Mouse (Mus musculus) 3134 (cell line): ENCODE results near the gene Dhrs9.
"Not testable (repeated sequence)": the region's sequence is repeated elsewhere in the genome, so short reads cannot be mapped to it uniquely, and the experiment has no call there.

Experiments
- DNase-seq: peaks from one replicate; pipeline ENCODE4 v3.0.0-alpha.2; 2011; ENCODE audit warnings: low spot score; ENCODE audit not compliant: insufficient read length; ENCODE audit errors: extremely low read depth

The Dhrs9 gene

GRCm38 (mm10) chr2:69380281-69380680, at the start of gene Dhrs9:
Gene Dhrs9, plus strand, starts transcription at chr2:69380445.
- peak; percentile 85 for DNase-seq

GRCm38 (mm10) chr2:69331523-69331922, 48.7 kb upstream of the Dhrs9 start:
- not testable (repeated sequence) for DNase-seq

GRCm38 (mm10) chr2:69341506-69341905, 38.7 kb upstream of the Dhrs9 start:
- DNase-seq: no peak

- DNase-seq: no peak
Measured at GRCm38 (mm10) chr2:69342496-69343221, 37.6 kb upstream of the Dhrs9 start, which contains the start of gene Abcb11. Gene Abcb11, minus strand, starts transcription at chr2:69342616.

GRCm38 (mm10) chr2:69355402-69355801, 24.8 kb upstream of the Dhrs9 start:
- not testable (repeated sequence) for DNase-seq

GRCm38 (mm10) chr2:69364831-69365230, 15.4 kb upstream of the Dhrs9 start:
- DNase-seq: no peak

- no peak for DNase-seq
Measured at GRCm38 (mm10) chr2:69365275-69365674, 15.0 kb upstream of the Dhrs9 start.

- DNase-seq: peak; percentile 29
Measured at GRCm38 (mm10) chr2:69376780-69377179, 3.5 kb upstream of the Dhrs9 start.

GRCm38 (mm10) chr2:69379801-69380200, 444 bp upstream of the Dhrs9 start:
- DNase-seq: peak; percentile 45

GRCm38 (mm10) chr2:69381740-69382139, 1.5 kb downstream of the Dhrs9 start:
- peak; percentile 49 for DNase-seq

- DNase-seq: no peak
Measured at GRCm38 (mm10) chr2:69382838-69383237, 2.6 kb downstream of the Dhrs9 start.

GRCm38 (mm10) chr2:69386118-69386871, 6.0 kb downstream of the Dhrs9 start:
- DNase-seq: no peak

- no peak for DNase-seq
Measured at GRCm38 (mm10) chr2:69393947-69394346, 13.7 kb downstream of the Dhrs9 start.

- DNase-seq: no peak
Measured at GRCm38 (mm10) chr2:69395597-69396248, 15.5 kb downstream of the Dhrs9 start.

- no peak for DNase-seq
Measured at GRCm38 (mm10) chr2:69396760-69397435, 16.7 kb downstream of the Dhrs9 start.

GRCm38 (mm10) chr2:69400866-69401604, 20.8 kb downstream of the Dhrs9 start:
- DNase-seq: peak; percentile 79

- DNase-seq: no peak
Measured at GRCm38 (mm10) chr2:69401891-69402290, 21.6 kb downstream of the Dhrs9 start.

GRCm38 (mm10) chr2:69402309-69402708, 22.1 kb downstream of the Dhrs9 start:
- DNase-seq: no peak

GRCm38 (mm10) chr2:69405692-69406091, 25.4 kb downstream of the Dhrs9 start:
- no peak for DNase-seq

GRCm38 (mm10) chr2:69414539-69414938, 34.3 kb downstream of the Dhrs9 start:
- DNase-seq: no peak
